Mouse (Mus musculus) heart, adult 10 weeks (tissue): ENCODE results near the gene Defa22. TPM values are rescaled to one million over a fixed set of nuclear protein-coding genes. Genes with fewer than 3 reads are reported as not detected.

Experiments
- polyA plus RNA-seq: library from polyadenylated mRNA; stranded (reverse); fragments of 350-450 nt; fragmentation: Illumina TruSeq; extraction: RNeasy Lipid Tissue Mini Kit (QIAGEN cat#74804); gene quantifications from one replicate; pipeline ENCODE4 v1.2.3, GENCODE M21; 2014; ENCODE audit warnings: low read depth, low replicate concordance

Gene Defa22
- polyA plus RNA-seq: not detected

GRCm38 (mm10) chr8:21161977-21162376, at the start of gene Defa22:
Gene Defa22 (plus strand): TSS chr8:21162277.

GRCm38 (mm10) chr8:21134342-21134741, 27.7 kb upstream of the Defa22 start, which contains the start of gene Defa30:
Gene Defa30 (plus strand): TSS chr8:21134642.

GRCm38 (mm10) chr8:21191314-21191713, 29.2 kb downstream of the Defa22 start, which contains the start of gene Defa31:
Gene Defa31 (plus strand): TSS chr8:21191614.

GRCm38 (mm10) chr8:21201261-21201660, 39.2 kb downstream of the Defa22 start, which contains the start of gene Gm15293:
Gene Gm15293 (plus strand): TSS chr8:21201561.

Other genes with a start within 250 kb of the Defa22 start
- gene Gm6040, start 240.2 kb upstream of the Defa22 start, polyA plus RNA-seq: not detected
- not detected for gene AY761185, start 217.6 kb upstream of the Defa22 start, polyA plus RNA-seq
- gene Defa21, start 136.7 kb upstream of the Defa22 start, polyA plus RNA-seq: not detected
- gene Defa23, start 107.2 kb upstream of the Defa22 start, polyA plus RNA-seq: not detected
- gene Defa35, start 97.2 kb upstream of the Defa22 start, polyA plus RNA-seq: not detected
- not detected for gene Defa25, start 77.8 kb upstream of the Defa22 start, polyA plus RNA-seq
- gene Gm14851, start 66.2 kb upstream of the Defa22 start, polyA plus RNA-seq: not detected
- gene Defa30, start 27.6 kb upstream of the Defa22 start, polyA plus RNA-seq: not detected
- gene Defa31, start 29.3 kb downstream of the Defa22 start, polyA plus RNA-seq: not detected
- gene Gm15293, start 39.3 kb downstream of the Defa22 start, polyA plus RNA-seq: not detected
- not detected for gene Gm15292, start 87.5 kb downstream of the Defa22 start, polyA plus RNA-seq
- not detected for gene Defa27, start 153.3 kb downstream of the Defa22 start, polyA plus RNA-seq
- not detected for gene Defa29, start 164.7 kb downstream of the Defa22 start, polyA plus RNA-seq
- not detected for gene Defa2, start 216.2 kb downstream of the Defa22 start, polyA plus RNA-seq
- not detected for gene Defa33, start 229.5 kb downstream of the Defa22 start, polyA plus RNA-seq